Mouse (Mus musculus) liver, adult (tissue): Measurements from ENCODE around the gene Zfp987.
"Not testable (repeated sequence)": the region's sequence is repeated elsewhere in the genome, so short reads cannot be mapped to it uniquely, and the experiment has no call there.

Source experiments
- GATA4 ChIP-seq: IDR thresholded peaks from 2 replicates; pipeline ENCODE4 v1.6.1; 2014; ENCODE audit warnings: mild to moderate bottlenecking, low read length; ENCODE audit not compliant: insufficient replicate concordance

The Zfp987 gene

DNA sequence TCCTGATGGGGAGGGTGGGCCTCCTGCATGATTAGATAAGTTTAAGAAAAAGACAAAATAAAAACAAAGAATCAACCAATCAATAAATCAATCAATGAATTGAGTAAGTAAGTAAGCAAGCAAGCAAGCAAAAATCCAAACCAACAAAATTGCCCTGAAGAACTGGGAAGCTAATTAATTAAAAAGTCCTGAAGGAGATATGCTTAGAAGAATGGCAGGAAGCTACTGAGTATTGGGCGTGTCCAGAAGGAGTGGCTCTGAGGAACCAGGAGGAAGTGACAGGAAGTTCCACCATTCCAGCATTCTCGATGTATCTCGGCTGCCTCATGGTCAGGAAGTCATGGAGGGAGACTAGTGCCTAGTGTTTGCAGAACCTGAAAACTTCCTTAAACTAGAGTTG lies at the start of gene Zfp987:
Gene Zfp987 (plus strand): TSS at position 301 of the 400 bp plus-strand sequence.
- TF ChIP-seq GATA4, result not testable (repeated sequence)

GRCm38 (mm10) chr4:146055335-146055734 lies 41.8 kb upstream of the Zfp987 start:
- TF ChIP-seq GATA4, result no peak

DNA sequence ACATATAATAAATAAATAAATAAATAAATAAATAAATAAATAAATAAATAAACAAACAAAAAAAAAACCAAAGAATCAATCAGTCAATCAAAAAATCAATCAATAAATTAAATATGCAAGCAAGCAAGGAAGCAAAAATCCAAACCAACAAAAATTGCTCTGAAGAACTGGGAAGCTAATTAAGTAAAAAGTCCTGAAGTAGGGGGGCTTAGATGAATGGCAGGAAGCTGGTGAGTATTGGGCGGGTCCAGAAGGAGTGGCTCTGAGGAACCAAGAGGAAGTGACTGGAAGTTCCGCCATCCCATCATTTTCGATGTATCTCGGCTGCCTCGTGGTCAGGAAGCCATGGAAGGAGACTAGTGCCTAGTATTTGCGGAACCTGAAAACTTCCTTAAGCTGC lies 59.4 kb downstream of the Zfp987 start, which contains the start of gene Zfp600:
Gene Zfp600 (plus strand): TSS at position 301 of the 400 bp plus-strand sequence.
- TF ChIP-seq GATA4, result not testable (repeated sequence)
